Mouse (Mus musculus) kidney, adult 2 months (tissue): ENCODE data around the gene Fanca.

Experiments
- CTCF ChIP-seq: fragments of 200-500 bp; conservative IDR thresholded peaks from 2 replicates; pipeline ENCODE4 v1.5.1; 2011; ENCODE audit warnings: low read depth, mild to moderate bottlenecking, control low read depth, low read length, moderate library complexity, mixed read lengths; ENCODE audit not compliant: insufficient read depth, insufficient read length
- POLR2A ChIP-seq: fragments of 200-500 bp; IDR thresholded peaks from one replicate; pipeline ENCODE4 v1.6.1; 2011; ENCODE audit warnings: low read depth, low read length, control low read depth

DNA sequence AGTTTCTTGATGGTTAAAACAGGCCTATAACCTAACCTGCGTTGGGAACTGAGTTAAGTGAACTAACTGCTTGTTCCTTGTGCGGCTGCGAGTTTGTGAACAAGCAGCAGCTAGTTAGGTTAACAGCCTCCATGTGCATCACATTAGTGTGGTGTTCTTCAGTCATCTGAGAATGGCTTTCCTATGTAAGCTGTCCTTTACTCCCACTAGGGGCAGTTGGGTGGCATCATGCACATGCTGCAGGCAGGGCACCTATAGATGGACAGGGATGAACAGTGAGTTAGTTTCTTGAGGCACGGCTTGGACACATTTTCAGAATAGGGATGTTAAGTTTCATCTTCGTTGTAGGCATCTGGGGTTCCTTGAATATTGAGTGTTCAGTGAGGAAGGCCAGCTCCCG lies 63.2 kb downstream of the Fanca start:
- TF ChIP-seq CTCF (peak; percentile 26; the same call in 1 of the 2 replicates), POLR2A (no peak)
